Mouse (Mus musculus) cerebellum, adult 2 months (tissue): ENCODE measurements at regions not wholly inside any gene's neighbourhood (a gene's known extent, or its start where the extent isn't known, plus 50 kb on each side); places are given as distances from the start of the nearest gene placed in this dataset.

Experiments
- CTCF ChIP-seq: fragments of 200-500 bp; IDR thresholded peaks from 2 replicates; pipeline ENCODE4 v1.5.1; 2011; ENCODE audit warnings: low read depth, mild to moderate bottlenecking, control low read depth, low read length, moderate library complexity, borderline replicate concordance; ENCODE audit not compliant: insufficient read depth
- POLR2A ChIP-seq: fragments of 200-500 bp; IDR thresholded peaks from 2 replicates; pipeline ENCODE4 v1.6.1; 2011; ENCODE audit warnings: low read length, control low read depth, borderline replicate concordance; ENCODE audit not compliant: insufficient read depth

- TF ChIP-seq CTCF (no peak), POLR2A (no peak)
These were observed 81.0 kb upstream of the Cpm start for GRCm38 (mm10) chr10:117548262-117548661.
